Mouse (Mus musculus): ENCODE measurements around the gene Zfyve28. TPM values are rescaled to one million over a fixed set of nuclear protein-coding genes. Genes with fewer than 3 reads are reported as not detected.

Gene Zfyve28
- polyA plus RNA-seq, 1 experiment = not detected

DNA sequence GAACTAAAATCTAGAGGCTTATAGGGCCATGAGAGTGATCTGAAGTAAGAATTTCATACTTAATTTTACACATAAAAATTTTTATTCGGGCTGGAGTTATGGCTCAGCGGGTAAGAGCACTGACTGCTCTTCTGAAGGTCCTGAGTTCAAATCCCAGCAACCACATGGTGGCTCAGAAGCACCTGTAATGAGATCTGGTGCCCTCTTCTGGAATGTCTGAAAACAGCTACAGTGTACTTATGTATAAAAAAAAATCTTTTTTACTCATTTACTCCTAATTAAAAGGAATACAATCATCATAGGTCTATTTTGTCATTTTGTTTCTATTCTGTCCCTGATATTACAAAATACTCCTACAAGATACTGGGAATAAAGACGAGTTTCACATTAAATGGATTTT is 140.7 kb downstream of the Zfyve28 start:
- Histone ChIP-seq H3K27me3 (ENCODE audit: control insufficient read depth) (no peaks in the 10 kb centered on the region), H3K4me1 (ENCODE audit: control insufficient read depth) (no peaks in the 10 kb centered on the region), H3K9me3 (ENCODE audit: control insufficient read depth, low read length) (no peaks in the 10 kb centered on the region), H3K4me3 (replicated peaks) (no peak overlapping the region), H3K36me3 (ENCODE audit: control insufficient read depth) (no peaks in the 10 kb centered on the region)
- TF ChIP-seq GATA1 (IDR thresholded peaks at IDR 0.05; ENCODE audit: low read length) = no peak
- no peak for TF ChIP-seq TAL1 (IDR thresholded peaks at IDR 0.05; ENCODE audit: low read length)

Other genes with a start within 250 kb of the Zfyve28 start
- gene Poln, start 119.0 kb downstream of the Zfyve28 start, polyA plus RNA-seq (2012) = not detected in 2 replicates
- gene Haus3, start 118.9 kb downstream of the Zfyve28 start, polyA plus RNA-seq (2012) = 0.11 and 0.12 TPM in 2 replicates
- gene Mxd4, start 100.7 kb downstream of the Zfyve28 start, polyA plus RNA-seq (2012) = 0.34 and 0.42 TPM in 2 replicates
- not detected in 2 replicates for gene Cfap99, start 151 bp upstream of the Zfyve28 start, polyA plus RNA-seq (2012)
- 3.5 and 4.1 TPM in 2 replicates for gene Rnf4, start 47.8 kb upstream of the Zfyve28 start, polyA plus RNA-seq (2012)
- gene Fam193a, start 81.5 kb upstream of the Zfyve28 start, polyA plus RNA-seq (2012) = 1.8 and 1.9 TPM in 2 replicates
- gene Tnip2, start 225.5 kb upstream of the Zfyve28 start, polyA plus RNA-seq (2012) = 0.11 TPM in 1 of 2 replicates, not detected in the other
- 0.26 and 0.44 TPM in 2 replicates for gene Sh3bp2, start 237.4 kb upstream of the Zfyve28 start, polyA plus RNA-seq (2012)